Mouse (Mus musculus): ENCODE data around the gene Cpsf4l. TPM values are rescaled to one million over a fixed set of nuclear protein-coding genes. Genes with fewer than 3 reads are reported as not detected.

Gene Cpsf4l
- total RNA-seq, 2 experiments from 2014 or later = not detected

DNA sequence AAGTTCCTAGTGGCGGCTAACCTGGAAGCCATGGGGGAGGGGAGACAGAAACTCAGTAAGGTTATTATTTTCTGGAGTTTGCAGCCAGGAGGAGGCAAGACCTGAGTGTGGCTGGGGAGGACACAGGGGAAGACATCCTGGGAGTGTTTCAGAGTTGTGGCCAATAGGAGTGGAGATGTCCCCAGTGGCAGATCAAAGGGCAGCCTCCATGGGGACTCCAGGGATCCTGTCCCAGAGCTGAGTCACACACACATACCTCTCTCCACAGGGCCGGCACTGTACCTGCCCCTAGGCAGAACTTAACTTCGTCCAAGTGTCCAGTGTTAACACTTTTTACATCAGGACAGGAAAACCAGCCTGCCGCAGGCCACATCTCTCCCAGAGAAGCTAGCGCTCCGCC is 25.3 kb upstream of the Cpsf4l start:
- DNase-seq = no peak

DNA sequence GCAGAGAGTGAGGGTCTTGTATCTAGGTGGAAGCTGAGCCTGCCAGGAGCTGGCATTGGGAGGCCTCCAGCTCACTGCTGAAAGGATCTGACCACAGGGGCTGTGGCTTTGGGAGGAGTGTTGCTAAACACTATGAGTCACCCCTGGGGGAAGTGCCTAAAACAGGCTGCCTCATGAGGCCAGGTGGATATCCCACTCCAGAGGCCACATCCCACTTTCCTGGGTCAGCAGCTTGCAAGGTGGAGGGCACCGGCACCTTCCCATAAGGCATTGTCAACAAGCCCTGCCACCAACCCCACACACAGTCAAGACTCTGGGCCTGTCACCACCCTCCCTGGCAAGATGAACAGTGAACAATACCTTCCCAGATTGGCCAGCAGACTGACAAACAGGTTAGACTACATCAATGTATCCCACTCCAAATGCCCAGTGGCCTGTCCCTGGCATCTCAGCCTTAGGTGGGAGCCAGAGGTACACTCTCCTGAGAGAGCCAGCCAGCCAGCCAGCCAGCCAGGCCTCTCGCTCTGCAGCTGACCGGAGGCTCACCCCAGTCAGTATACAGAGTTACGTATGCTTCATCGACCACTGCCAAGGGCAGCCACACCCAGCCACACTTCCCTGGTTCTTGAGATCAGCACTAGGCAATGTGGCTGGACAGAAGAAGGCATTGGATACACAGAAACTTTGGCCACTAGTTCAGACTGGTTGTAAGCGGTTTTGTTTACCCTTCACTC is 24.0 kb upstream of the Cpsf4l start:
- no peak for DNase-seq

DNA sequence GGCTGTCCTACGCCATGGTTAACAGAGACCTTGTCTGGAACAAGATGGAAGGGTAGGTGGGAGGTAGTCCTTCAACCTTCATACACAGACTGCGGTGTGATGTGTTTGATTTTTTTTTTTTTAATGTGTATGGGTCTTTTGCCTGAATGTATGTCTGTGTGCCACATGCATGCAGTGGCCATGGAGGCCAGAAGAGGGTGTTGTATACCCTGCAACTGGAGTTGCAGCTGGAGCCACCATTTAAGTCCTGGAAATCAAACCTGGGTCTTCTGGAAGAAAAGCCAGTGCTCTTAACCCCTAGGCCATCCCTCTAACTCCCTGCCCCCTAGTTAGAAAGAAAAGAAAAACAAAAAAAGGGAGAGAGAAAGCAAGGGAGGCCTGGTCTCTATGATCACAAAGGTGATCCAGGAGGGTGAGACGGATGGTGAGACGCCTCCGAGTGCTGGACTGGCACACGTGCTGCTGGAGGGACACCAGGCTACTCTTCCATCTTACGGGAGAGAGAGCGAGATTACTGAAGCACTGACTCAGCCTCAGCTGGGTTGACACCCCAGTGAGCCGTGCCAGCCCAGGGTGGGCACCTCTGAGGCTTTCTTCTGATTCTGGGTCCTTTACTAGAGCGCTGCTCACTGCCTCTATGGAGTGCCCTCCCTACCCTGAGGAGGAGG is 22.3 kb upstream of the Cpsf4l start:
- DNase-seq = no peak

DNA sequence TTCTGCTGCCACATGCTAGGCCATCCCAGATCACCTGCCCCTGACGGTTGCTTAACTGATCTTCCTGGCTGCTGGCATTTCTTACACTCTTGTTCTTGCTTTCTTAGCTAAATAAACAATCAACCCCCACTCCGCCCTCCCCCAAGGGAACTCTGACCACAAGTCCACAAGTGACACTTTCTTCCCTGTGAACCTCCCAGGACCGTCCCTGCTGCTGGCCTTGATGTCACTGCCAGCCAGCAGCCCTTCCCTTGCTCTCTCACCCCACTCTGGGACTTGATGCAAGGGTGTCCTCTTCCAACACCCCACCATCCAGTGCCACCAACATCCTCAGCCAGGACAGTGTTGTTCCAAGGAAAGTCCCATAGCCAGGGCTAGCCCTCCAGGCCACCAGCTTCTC is 21.1 kb upstream of the Cpsf4l start:
- DNase-seq = no peak

DNA sequence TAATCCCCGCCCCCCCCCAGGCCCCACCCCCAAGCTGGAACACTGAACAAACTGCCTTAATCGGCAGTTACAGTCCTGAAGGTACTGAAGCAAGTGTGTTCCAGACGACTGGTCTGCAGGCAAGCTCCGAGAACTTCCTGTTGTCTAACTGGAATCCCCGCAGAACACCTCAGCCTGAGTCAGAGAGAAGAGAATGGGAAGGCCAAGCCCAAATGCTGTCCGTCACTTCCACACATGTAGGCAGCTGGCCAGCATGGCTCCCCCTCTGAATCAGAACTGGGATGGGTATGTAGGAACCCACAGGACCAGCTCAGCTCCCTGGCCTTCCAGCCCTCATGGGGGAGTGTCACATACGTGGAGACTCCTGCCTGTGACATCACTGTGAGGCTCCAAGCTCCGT is 20.1 kb upstream of the Cpsf4l start:
- no peak for DNase-seq

- DNase-seq = no peak
Observed at GRCm38 (mm10) chr11:113729239-113729638, 19.4 kb upstream of the Cpsf4l start.

- no peak for DNase-seq
Observed at GRCm38 (mm10) chr11:113727992-113728391, 18.2 kb upstream of the Cpsf4l start.

GRCm38 (mm10) chr11:113726994-113727888 is 17.4 kb upstream of the Cpsf4l start:
- DNase-seq = no peak

DNA sequence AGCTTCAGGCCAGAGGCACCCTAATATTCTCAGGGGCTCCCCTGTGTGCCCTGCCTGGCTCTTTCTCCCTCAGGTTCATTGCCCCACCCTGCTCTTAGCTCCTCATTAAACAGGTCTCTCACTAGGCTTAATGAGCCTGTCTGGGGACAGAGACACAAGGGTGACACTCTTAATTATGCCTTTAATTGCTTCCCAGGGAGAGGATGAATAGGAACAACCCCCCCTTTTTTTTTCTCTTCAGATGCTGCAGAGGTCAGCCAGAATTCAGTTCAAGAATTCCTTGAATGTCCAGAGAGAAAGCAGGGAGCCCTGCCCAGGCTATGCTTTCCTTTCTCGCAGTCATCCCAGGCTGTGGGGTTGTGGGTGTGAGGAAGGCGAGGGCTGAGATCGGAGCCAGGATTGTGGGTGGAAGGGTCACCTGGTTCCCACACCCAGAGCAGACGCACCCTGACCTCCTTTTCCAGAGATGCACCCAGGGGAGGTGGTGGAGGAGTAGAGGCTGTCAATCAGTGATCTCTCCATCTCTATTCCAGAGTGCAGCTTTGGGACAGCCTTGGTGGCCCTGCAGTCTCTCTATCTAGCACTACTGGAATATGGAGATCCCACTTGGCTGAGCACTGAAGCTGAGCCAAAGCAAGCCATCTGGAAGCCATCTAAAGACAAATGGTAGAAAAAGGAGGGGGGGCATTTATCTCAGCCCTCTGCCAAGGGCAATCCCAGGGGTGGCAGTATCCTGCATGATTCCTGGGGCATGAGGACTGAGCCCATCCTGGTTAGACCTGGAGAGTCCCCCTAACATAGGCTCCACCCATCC is 15.6 kb upstream of the Cpsf4l start:
- DNase-seq = peak; percentile 44

- DNase-seq = no peak
Observed at GRCm38 (mm10) chr11:113722405-113723090, 12.7 kb upstream of the Cpsf4l start.

GRCm38 (mm10) chr11:113717767-113718424 is 8.1 kb upstream of the Cpsf4l start:
- no peak for DNase-seq

DNA sequence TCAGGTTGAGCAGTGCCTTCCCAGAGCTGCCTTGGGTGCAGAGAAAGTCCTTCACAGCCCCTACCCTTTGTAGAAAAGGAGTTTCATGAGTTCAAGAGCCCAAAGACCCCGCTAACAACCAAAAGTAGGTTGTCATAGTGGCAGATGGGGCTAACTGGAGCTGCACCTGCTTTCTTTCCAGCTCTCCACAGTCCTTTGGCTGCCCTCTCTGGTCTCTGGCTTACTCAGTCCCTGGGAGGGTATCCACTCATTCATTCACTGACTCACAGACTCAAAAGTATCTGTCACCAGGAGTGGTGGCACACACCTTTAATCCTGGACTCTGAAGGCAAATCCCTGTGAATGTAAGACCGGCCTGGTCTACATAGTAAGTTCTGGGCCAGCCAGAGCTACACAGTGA is 6.3 kb upstream of the Cpsf4l start:
- DNase-seq = no peak

- no peak for DNase-seq
Observed at GRCm38 (mm10) chr11:113715078-113715674, 5.4 kb upstream of the Cpsf4l start.

DNA sequence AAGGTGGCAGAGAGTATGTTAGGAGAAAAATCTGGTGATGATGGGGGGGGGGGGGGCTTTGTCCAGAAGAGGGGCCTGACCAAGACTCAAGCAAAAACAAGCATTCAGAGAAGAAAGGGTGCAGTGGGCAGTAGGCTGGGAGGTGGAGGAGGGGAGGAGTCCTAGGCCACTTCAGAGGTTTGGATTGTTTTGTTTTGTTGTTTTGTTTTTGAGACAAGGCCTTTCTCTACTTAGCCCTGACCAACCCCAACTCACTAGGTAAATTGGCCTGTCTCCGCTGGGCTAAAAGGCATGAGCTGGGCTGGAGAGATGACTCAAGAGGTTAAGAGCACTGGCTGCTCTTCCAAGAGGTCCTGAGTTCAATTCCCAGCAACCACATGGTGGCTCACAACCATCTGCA is 1.2 kb upstream of the Cpsf4l start:
- no peak for DNase-seq

GRCm38 (mm10) chr11:113710257-113710777 is 500 bp upstream of the Cpsf4l start:
- no peak for DNase-seq

- DNase-seq = no peak
Observed at GRCm38 (mm10) chr11:113709272-113709671, 545 bp downstream of the Cpsf4l start.

- no peak for DNase-seq
Observed at GRCm38 (mm10) chr11:113708629-113709213, 1.1 kb downstream of the Cpsf4l start.

DNA sequence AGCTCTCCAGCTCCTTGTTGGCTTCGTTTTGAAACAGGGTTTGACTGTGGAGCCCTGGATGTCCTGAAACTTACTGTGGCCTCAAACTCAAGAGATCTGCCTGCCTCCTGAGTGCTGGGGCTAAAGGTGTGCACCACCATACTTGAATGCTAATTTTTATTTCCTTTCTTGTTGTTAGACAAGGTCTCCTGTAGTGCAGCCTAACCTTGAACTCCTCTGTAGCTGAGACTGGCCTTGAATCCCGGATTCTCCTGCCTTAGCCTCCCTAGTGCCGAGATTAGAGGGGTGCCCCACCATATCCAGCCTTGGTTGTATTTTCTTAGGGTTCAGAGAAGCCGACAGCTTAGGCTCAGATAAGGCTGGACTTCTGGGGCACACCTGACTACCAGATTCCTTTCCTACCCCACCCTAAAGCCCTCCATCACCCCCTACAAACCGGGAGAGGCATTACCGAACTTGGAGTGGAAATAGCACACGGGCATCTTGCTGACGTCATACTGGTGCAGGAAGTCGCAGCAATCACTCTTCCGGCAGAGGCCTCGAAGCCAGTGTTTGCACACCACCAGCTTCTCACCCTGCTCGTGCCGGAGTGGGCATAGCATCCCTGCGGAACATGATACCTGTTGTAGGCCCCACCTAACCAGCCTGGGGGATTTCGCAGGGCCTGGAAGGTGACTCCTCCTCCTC is 3.7 kb downstream of the Cpsf4l start:
- no peak for DNase-seq

DNA sequence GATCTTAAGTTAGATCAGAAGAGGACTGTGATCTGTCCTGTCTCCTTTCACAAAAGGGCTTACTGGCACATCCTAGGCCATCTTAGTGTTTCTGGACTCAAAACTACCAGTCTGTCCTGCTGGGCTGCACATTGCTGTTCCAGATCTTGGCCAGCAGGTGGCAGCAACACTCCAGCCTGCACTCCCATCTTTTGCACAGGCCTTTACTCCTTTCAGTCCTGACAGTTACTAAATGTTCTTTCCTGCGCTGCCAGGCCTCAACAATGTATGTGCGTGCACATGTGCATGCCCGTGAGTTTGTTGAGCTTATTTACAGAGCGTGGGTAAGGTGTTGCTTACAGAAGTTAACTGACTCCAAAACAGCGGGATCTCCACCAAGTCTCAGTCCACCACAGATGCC is 6.1 kb downstream of the Cpsf4l start:
- peak; percentile 75 for DNase-seq

Data from gastrocnemius, postnatal 10 days (tissue).